Comparison of ENCODE assay signal across 16 mouse cellular contexts in genomic region chr15:78542098-78542766, GRCm38 (mm10). TPM values are rescaled to one million over a fixed set of nuclear protein-coding genes. Genes with fewer than 3 reads are reported as not detected.
DNase-seq lines count a peak whose midpoint lies in the region; ATAC-seq and TF ChIP-seq lines count a peak whose summit lies in the region.
"Had no signal": no experiment of that assay in that cellular context is flagged by ENCODE, and none has a peak within 500 bp of the region (broad histone marks: within the 10 kb centered on the region; RNA-seq: fewer than 3 reads in every experiment).

No protein-coding gene starts in this region.

- H3K9ac ChIP-seq in heart, embryonic 15.5 days, result no peak overlapping the region
- H3K9ac ChIP-seq in liver, adult 2 months (ENCODE audit: low read depth, low read length), result no peak overlapping the region
- 0 out of 2 replicates have a peak overlapping the region, but pooled peaks have one; percentile 15 for H3K9ac ChIP-seq in intestine, embryonic 16.5 days (ENCODE audit: low read depth, low read length)
- H3K9ac ChIP-seq: limb, embryonic 12.5 days had no signal

- ATAC-seq in heart, embryonic 15.5 days (replicated peaks; ENCODE audit: insufficient number of reproducible peaks, insufficient read depth, low FRiP score, low read depth), result no peak
- peak; percentile 45; the same call in 1 of the 2 replicates for ATAC-seq in intestine, embryonic 16.5 days
- ATAC-seq: CD4-positive, CD25-positive, alpha-beta regulatory T cell, adult 4 months; Patski had no signal

- no peak overlapping the region for H3K4me2 ChIP-seq in heart, embryonic 15.5 days
- no peak overlapping the region for H3K4me2 ChIP-seq in intestine, embryonic 16.5 days (ENCODE audit: low read depth, low read length)
- H3K4me2 ChIP-seq: limb, embryonic 12.5 days had no signal

- H3K27me3 ChIP-seq in heart, embryonic 15.5 days, result peaks cover 38% of the 10 kb centered on the region
- H3K27me3 ChIP-seq in liver, adult 2 months (ENCODE audit: control insufficient read depth, insufficient read depth, low read length), result no peaks in the 10 kb centered on the region
- no peaks in the 10 kb centered on the region; the same call in 1 of the 2 replicates for H3K27me3 ChIP-seq in intestine, embryonic 16.5 days (replicated peaks; ENCODE audit: control insufficient read depth, insufficient read depth, low read length)

- no peak for DNase-seq in heart, postnatal 14 days
- peak; percentile 75 for DNase-seq in liver, adult 2 months (ENCODE audit: extremely low read depth, low read depth, low spot score)
- no peak for DNase-seq in liver
- DNase-seq in cerebellum, adult 9-10 months, result peak; percentile 67
- no peak for DNase-seq in embryo, embryonic 9.5 days (ENCODE audit: extremely low spot score)
- DNase-seq: adrenal gland, adult 8-10 months; gastrocnemius, postnatal 36 days; layer of hippocampus, adult 9-11 months; thymus, adult 2 months had no signal

- H3K27ac ChIP-seq in heart, embryonic 15.5 days, result peak overlapping the region; percentile 54
- H3K27ac ChIP-seq in liver, adult 2 months (replicated peaks; ENCODE audit: insufficient read depth, low read depth, low read length), result peak overlapping the region; percentile 34
- H3K27ac ChIP-seq in intestine, embryonic 16.5 days (ENCODE audit: low read length), result no peak overlapping the region
- H3K27ac ChIP-seq: limb, embryonic 12.5 days; macrophage had no signal

- H3K36me3 ChIP-seq in heart, embryonic 15.5 days, result no peaks in the 10 kb centered on the region
- no peaks in the 10 kb centered on the region for H3K36me3 ChIP-seq in liver, adult 2 months (ENCODE audit: control insufficient read depth, insufficient read depth, low read length)
- no peaks in the 10 kb centered on the region for H3K36me3 ChIP-seq in intestine, embryonic 16.5 days (ENCODE audit: control insufficient read depth, insufficient read depth, low read length)
- H3K36me3 ChIP-seq: limb, embryonic 12.5 days had no signal

- TF ChIP-seq CTCF in liver, adult 2 months (IDR thresholded peaks at IDR 0.05; ENCODE audit: low read depth, low read length), result no peak

- no peaks in the 10 kb centered on the region for H3K9me3 ChIP-seq in heart, embryonic 15.5 days (replicated peaks)
- no peaks in the 10 kb centered on the region for H3K9me3 ChIP-seq in intestine, embryonic 16.5 days (ENCODE audit: control insufficient read depth, low read length)
- H3K9me3 ChIP-seq: limb, embryonic 12.5 days had no signal

- H3K4me3 ChIP-seq in heart, embryonic 15.5 days, result no peak overlapping the region
- no peak overlapping the region for H3K4me3 ChIP-seq in liver, adult 2 months (ENCODE audit: insufficient read depth, low read depth, low read length)
- no peak overlapping the region for H3K4me3 ChIP-seq in intestine, embryonic 16.5 days (ENCODE audit: low read length)
- H3K4me3 ChIP-seq: limb, embryonic 12.5 days had no signal

- no peak for TF ChIP-seq POLR2A in liver, adult 2 months (IDR thresholded peaks at IDR 0.05; ENCODE audit: extremely low read depth, insufficient read depth, low read length)

- intact Hi-C loops in heart, postnatal 14 days (cut with DNase I), result no loop called here

- H3K4me1 ChIP-seq in heart, embryonic 15.5 days (replicated peaks), result peaks cover 25% of the 10 kb centered on the region
- H3K4me1 ChIP-seq in liver, adult 2 months (ENCODE audit: control insufficient read depth, insufficient read depth, low read length), result peaks cover 10% of the 10 kb centered on the region
- H3K4me1 ChIP-seq in intestine, embryonic 16.5 days (ENCODE audit: control insufficient read depth, insufficient read depth, low read length), result peaks cover 7% of the 10 kb centered on the region

- H3K79me2 ChIP-seq in liver, adult 2 months (ENCODE audit: control insufficient read depth, insufficient read depth, low read length), result no peaks in the 10 kb centered on the region

- 78% methylated on average over 3 of the region's 3 CpGs for WGBS in heart, embryonic 15.5 days
- 45% methylated on average over 3 of the region's 3 CpGs for WGBS in liver, adult 2 months
- 61% methylated on average over 3 of the region's 3 CpGs for WGBS in intestine, embryonic 16.5 days

RNA-seq across cellular contexts. Expression of gene Sstr3, which starts 2.3 kb away (rescaled TPM):
- polyA plus RNA-seq in heart, embryonic 15.5 days (2015; fragmentation: Nextera tagmentation; extraction: Ambion mirVana), result 0.11 and 0.20 TPM in 2 replicates
- not detected for total RNA-seq in heart, postnatal 14 days (2021)
- under 0.01 TPM in 1 of 2 replicates, not detected in the other for total RNA-seq in liver, adult 2 months (2014; rRNA removed)
- not detected in 2 replicates for polyA plus RNA-seq in liver, adult 2 months (2012; rRNA removed)
- 0.23 and 0.24 TPM in 2 replicates for polyA plus RNA-seq in intestine, embryonic 16.5 days (2015; fragmentation: Nextera tagmentation; extraction: Ambion mirVana)
- total RNA-seq: common myeloid progenitor, adult 5-6 weeks; gastrocnemius, postnatal 36 days had no signal
- polyA plus RNA-seq: CD4-positive, CD25-positive, alpha-beta regulatory T cell, adult 4 months; macrophage had no signal

RNA-seq across cellular contexts. Expression of gene C1qtnf6, which starts 11.0 kb away (rescaled TPM):
- 28.9 and 37.3 TPM in 2 replicates for polyA plus RNA-seq in heart, embryonic 15.5 days (2015; fragmentation: Nextera tagmentation; extraction: Ambion mirVana)
- total RNA-seq in heart, postnatal 14 days (2021), result 10 to 100 TPM; 83.9 to 98.0 TPM
- total RNA-seq in liver, adult 2 months (2014; rRNA removed), result 0.28 and 0.54 TPM in 2 replicates
- 2.2 and 2.5 TPM in 2 replicates for polyA plus RNA-seq in liver, adult 2 months (2012; rRNA removed)
- 24.0 and 25.5 TPM in 2 replicates for polyA plus RNA-seq in intestine, embryonic 16.5 days (2015; fragmentation: Nextera tagmentation; extraction: Ambion mirVana)

RNA-seq across cellular contexts. Expression of gene Rac2, which starts 30.4 kb away (rescaled TPM):
- polyA plus RNA-seq in heart, embryonic 15.5 days (2015; fragmentation: Nextera tagmentation; extraction: Ambion mirVana), result 9.3 and 52.8 TPM in 2 replicates
- total RNA-seq in heart, postnatal 14 days (2021), result 10 to 100 TPM in 1 of 2 experiments, 1 to 10 TPM in 1; 3.9 to 18.7 TPM
- total RNA-seq in liver, adult 2 months (2014; rRNA removed), result 2.8 and 4.5 TPM in 2 replicates
- 30.8 and 35.9 TPM in 2 replicates for polyA plus RNA-seq in liver, adult 2 months (2012; rRNA removed)
- 19.9 and 25.1 TPM in 2 replicates for polyA plus RNA-seq in intestine, embryonic 16.5 days (2015; fragmentation: Nextera tagmentation; extraction: Ambion mirVana)
- polyA plus RNA-seq: Patski had no signal

RNA-seq across cellular contexts. Expression of gene Il2rb, which starts 47.2 kb away (rescaled TPM):
- polyA plus RNA-seq in heart, embryonic 15.5 days (2015; fragmentation: Nextera tagmentation; extraction: Ambion mirVana), result 0.30 and 1.9 TPM in 2 replicates
- total RNA-seq in heart, postnatal 14 days (2021), result under 1 TPM; 0.07 to 0.20 TPM
- total RNA-seq in liver, adult 2 months (2014; rRNA removed), result 0.83 and 1.1 TPM in 2 replicates
- polyA plus RNA-seq in liver, adult 2 months (2012; rRNA removed), result 2.4 and 4.0 TPM in 2 replicates
- polyA plus RNA-seq in intestine, embryonic 16.5 days (2015; fragmentation: Nextera tagmentation; extraction: Ambion mirVana), result 1.8 and 2.1 TPM in 2 replicates
- total RNA-seq: gastrocnemius, postnatal 36 days had no signal

RNA-seq across cellular contexts. Expression of gene Cyth4, which starts 54.6 kb away (rescaled TPM):
- polyA plus RNA-seq in heart, embryonic 15.5 days (2015; fragmentation: Nextera tagmentation; extraction: Ambion mirVana), result 5.5 and 11.7 TPM in 2 replicates
- total RNA-seq in heart, postnatal 14 days (2021), result 1 to 10 TPM; 5.7 to 8.8 TPM
- 4.7 and 7.2 TPM in 2 replicates for total RNA-seq in liver, adult 2 months (2014; rRNA removed)
- 3.3 and 5.7 TPM in 2 replicates for polyA plus RNA-seq in liver, adult 2 months (2012; rRNA removed)
- polyA plus RNA-seq in intestine, embryonic 16.5 days (2015; fragmentation: Nextera tagmentation; extraction: Ambion mirVana), result 7.2 and 8.5 TPM in 2 replicates

Comparison
In these comparisons a context has a peak if more than half of its experiments do, and no peak if none do; other contexts are left out.
1. DNase-seq: peak in liver, adult 2 months (single experiment) and cerebellum, adult 9-10 months (single experiment); none in heart, postnatal 14 days (0 of 2), liver (single experiment) and embryo, embryonic 9.5 days (single experiment).